ENCODE assay signal across 8 mouse cellular contexts in the genomic region with DNA sequence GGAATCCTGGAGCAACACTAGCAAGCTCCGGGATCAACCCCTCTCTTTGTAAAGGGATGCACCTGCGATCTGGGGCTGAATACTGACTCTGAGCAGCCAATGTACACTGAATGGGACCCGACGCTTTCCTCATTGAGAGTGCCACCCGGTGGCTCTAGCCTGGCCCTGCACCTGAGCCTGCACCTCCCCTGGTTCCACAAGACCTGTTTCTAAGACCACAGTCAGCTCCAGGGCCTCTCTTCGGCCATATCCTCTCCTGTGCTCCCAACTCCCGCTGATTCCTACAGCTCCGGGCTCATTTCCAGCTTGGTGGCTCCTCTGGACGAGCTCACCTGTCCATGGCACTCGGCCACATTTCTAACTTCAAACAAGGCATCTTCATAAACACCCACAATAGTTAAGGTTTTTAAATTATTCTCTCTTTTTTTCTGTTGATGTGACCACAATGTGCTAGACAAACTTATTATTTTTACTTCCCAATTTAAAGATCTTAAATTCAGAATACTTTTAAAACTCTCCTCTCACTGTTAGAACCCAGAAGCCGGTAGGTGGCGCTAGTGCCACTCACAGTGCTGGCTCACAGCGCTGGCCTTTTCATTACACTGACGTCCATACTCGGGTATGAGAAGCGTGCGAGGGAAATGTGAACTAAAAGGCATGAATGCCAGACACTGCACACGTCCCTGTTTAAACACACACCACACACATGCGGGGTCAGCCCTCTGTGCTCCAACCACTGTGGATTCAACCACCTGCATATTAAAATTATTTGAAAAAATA. TPM values are rescaled to one million over a fixed set of nuclear protein-coding genes. Genes with fewer than 3 reads are reported as not detected.
A peak's percentile ranks its signal among the peaks of the same experiment; 100 is the strongest.
DNase-seq lines count a peak whose midpoint lies in the region; ATAC-seq lines count a peak whose summit lies in the region.

No protein-coding gene starts in this region.

- no peak overlapping the region for H3K4me3 ChIP-seq in limb, embryonic 10.5 days
- H3K4me3 ChIP-seq in midbrain, embryonic 15.5 days: no peak overlapping the region

- peak; percentile 91 for DNase-seq in adrenal gland, postnatal 14 days
- peak; percentile 71 for DNase-seq in embryo, embryonic 9.5 days (ENCODE audit: extremely low spot score)
- peak; percentile 75 to 92 for DNase-seq in heart, adult 18-20 months
- DNase-seq in kidney, adult 18-20 months: peak; percentile 84
- peak; percentile 85 for DNase-seq in limb, embryonic 10.5 days (ENCODE audit: low spot score)
- peak; percentile 50 to 86 for DNase-seq in spleen, postnatal 10 days (ENCODE audit: low spot score in 2 of 2)

- H3K9ac ChIP-seq in midbrain, embryonic 15.5 days: no peak overlapping the region

- no peak overlapping the region for H3K27ac ChIP-seq in limb, embryonic 10.5 days
- H3K27ac ChIP-seq in midbrain, embryonic 15.5 days: no peak overlapping the region

- 25% methylated on average over 19 of the region's 19 CpGs for WGBS in limb, embryonic 10.5 days
- 14% methylated on average over 19 of the region's 19 CpGs for WGBS in midbrain, embryonic 15.5 days

- peaks cover 12% of the 10 kb centered on the region; the same call in 1 of the 2 replicates for H3K4me1 ChIP-seq in limb, embryonic 10.5 days
- peaks cover 3% of the 10 kb centered on the region; the same call in 1 of the 2 replicates for H3K4me1 ChIP-seq in midbrain, embryonic 15.5 days

- no peaks in the 10 kb centered on the region for H3K36me3 ChIP-seq in limb, embryonic 10.5 days
- no peaks in the 10 kb centered on the region for H3K36me3 ChIP-seq in midbrain, embryonic 15.5 days (replicated peaks)

- no peaks in the 10 kb centered on the region for H3K9me3 ChIP-seq in limb, embryonic 10.5 days (replicated peaks)
- no peaks in the 10 kb centered on the region for H3K9me3 ChIP-seq in midbrain, embryonic 15.5 days

- H3K4me2 ChIP-seq in midbrain, embryonic 15.5 days: no peak overlapping the region; the same call in 1 of the 2 replicates

- peaks cover 31% of the 10 kb centered on the region for H3K27me3 ChIP-seq in limb, embryonic 10.5 days (ENCODE audit: low read depth, poor library complexity, severe bottlenecking)
- no peaks in the 10 kb centered on the region for H3K27me3 ChIP-seq in midbrain, embryonic 15.5 days (replicated peaks)

- peak; percentile 88 for ATAC-seq in midbrain, embryonic 15.5 days (replicated peaks)
- ATAC-seq in monocyte, adult 5-6 weeks (replicated peaks; ENCODE audit: insufficient number of reproducible peaks, low FRiP score, low TSS enrichment, poor library complexity, severe bottlenecking): no peak

RNA-seq across cellular contexts. Expression of a gene that starts 48.5 kb away (rescaled TPM):
- total RNA-seq in adrenal gland, postnatal 14 days (2021): 9.4 and 15.2 TPM in 2 replicates
- 100 to 1,000 TPM; 408 to 450 TPM for total RNA-seq in heart, adult 18-20 months (2021)
- 4.7 and 5.8 TPM in 2 replicates for polyA plus RNA-seq in limb, embryonic 10.5 days (2016; fragmentation: Nextera tagmentation; extraction: Ambion mirVana)
- polyA plus RNA-seq in midbrain, embryonic 15.5 days (2015; fragmentation: Nextera tagmentation; extraction: Ambion mirVana): 2.1 and 3.1 TPM in 2 replicates
- 4.8 to 11.3 TPM (median 6.2 TPM) in 3 replicates for total RNA-seq in monocyte, adult 5-6 weeks (2017)

RNA-seq across cellular contexts. Expression of a gene that starts 57.9 kb away (rescaled TPM):
- total RNA-seq in adrenal gland, postnatal 14 days (2021): 168 and 169 TPM in 2 replicates
- total RNA-seq in heart, adult 18-20 months (2021): 100 to 1,000 TPM; 312 to 342 TPM
- polyA plus RNA-seq in limb, embryonic 10.5 days (2016; fragmentation: Nextera tagmentation; extraction: Ambion mirVana): 620 and 625 TPM in 2 replicates
- 353 and 354 TPM in 2 replicates for polyA plus RNA-seq in midbrain, embryonic 15.5 days (2015; fragmentation: Nextera tagmentation; extraction: Ambion mirVana)
- total RNA-seq in monocyte, adult 5-6 weeks (2017): 79.4 to 98.1 TPM (median 94.8 TPM) in 3 replicates

Comparison
In these comparisons a context has a peak if more than half of its experiments do, and no peak if none do; other contexts are left out.
1. RNA of a gene that starts 48.5 kb away (total RNA-seq): 408 to 450 TPM in heart, adult 18-20 months; 9.4 to 15.2 TPM in adrenal gland, postnatal 14 days and 4.8 to 11.3 TPM in monocyte, adult 5-6 weeks; every median in the first group is over 10 times any median in the second.
2. Peak in every context shown above with its lines, with median percentiles within 50 percentile points of each other: DNase-seq.